Mouse (Mus musculus) embryonic facial prominence, embryonic 13.5 days (tissue): ENCODE data around the gene Cd163l1. TPM values are rescaled to one million over a fixed set of nuclear protein-coding genes. Genes with fewer than 3 reads are reported as not detected.

Experiments used
- ATAC-seq: fragments of 200-750 bp; cut with Nextera tagmentation; 2 replicates; pipeline ENCODE4 v1.8.0; 2017; ENCODE audit warnings: low read depth; ENCODE audit not compliant: insufficient number of reproducible peaks, insufficient read depth, low FRiP score, low TSS enrichment
- H3K27ac ChIP-seq: fragments of 300-500 bp; sonication (generic); 2 replicates; pipeline ENCODE4 v1.5.1; 2015; ENCODE audit warnings: moderate library complexity, mild to moderate bottlenecking, inconsistent platforms
- H3K27me3 ChIP-seq: fragments of 300-500 bp; sonication (generic); 2 replicates; pipeline ENCODE4 v1.6.1; 2015; ENCODE audit warnings: mild to moderate bottlenecking, inconsistent platforms
- H3K36me3 ChIP-seq: fragments of 300-500 bp; sonication (generic); 2 replicates; pipeline ENCODE4 v1.6.1; 2015; ENCODE audit warnings: mild to moderate bottlenecking, inconsistent platforms
- H3K4me1 ChIP-seq: fragments of 300-500 bp; sonication (generic); 2 replicates; pipeline ENCODE4 v1.6.1; 2015; ENCODE audit warnings: inconsistent platforms
- H3K4me2 ChIP-seq: fragments of 300-500 bp; sonication (generic); 2 replicates; pipeline ENCODE4 v1.6.1; 2015; ENCODE audit warnings: moderate library complexity, mild to moderate bottlenecking, inconsistent platforms
- H3K4me3 ChIP-seq: fragments of 300-500 bp; sonication (generic); 2 replicates; pipeline ENCODE4 v1.5.1; 2015; ENCODE audit warnings: mild to moderate bottlenecking, inconsistent platforms
- H3K9ac ChIP-seq: fragments of 300-500 bp; sonication (generic); 2 replicates; pipeline ENCODE4 v1.6.1; 2015; ENCODE audit warnings: mild to moderate bottlenecking, inconsistent platforms
- H3K9me3 ChIP-seq: fragments of 300-500 bp; sonication (generic); 2 replicates; pipeline ENCODE4 v1.6.1; 2016; ENCODE audit warnings: inconsistent platforms
- WGBS: fragments of 180-500 bp; shearing (Covaris S2); methylation state at CpG from one replicate; pipeline ENCODE4 v1.1.7; 2015; ENCODE audit warnings: mixed read lengths; 5-methylcytosine and 5-hydroxymethylcytosine counted together
- polyA plus RNA-seq: library from polyadenylated mRNA; unstranded; fragments of >200 nt; fragmentation: Nextera tagmentation; extraction: Ambion mirVana; gene quantifications from 2 replicates; pipeline ENCODE4 v1.2.1, GENCODE M21; 2015

Cd163l1 gene
- polyA plus RNA-seq, 1 experiment from 2014 or later, result not detected

DNA sequence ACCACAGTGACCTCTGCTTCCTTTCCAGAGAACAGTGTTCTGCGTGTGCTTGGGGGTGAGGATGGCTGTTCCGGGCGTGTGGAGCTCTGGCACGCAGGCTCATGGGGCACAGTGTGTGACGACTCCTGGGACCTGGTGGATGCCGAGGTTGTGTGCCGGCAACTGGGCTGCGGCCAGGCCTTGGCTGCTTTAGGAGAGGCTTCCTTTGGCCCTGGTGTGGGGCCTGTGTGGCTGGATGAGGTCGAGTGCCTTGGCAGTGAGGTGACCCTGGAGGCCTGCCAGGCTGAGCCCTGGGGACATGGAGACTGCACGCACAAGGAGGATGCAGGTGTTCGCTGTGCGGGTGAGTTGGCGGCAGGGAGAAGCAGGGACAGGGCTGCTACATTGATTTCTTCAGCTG lies 10.4 kb downstream of the Cd163l1 start:
- Histone ChIP-seq H3K27ac (no peak overlapping the region), H3K27me3 (no peaks in the 10 kb centered on the region), H3K4me2 (no peak overlapping the region), H3K4me1 (no peaks in the 10 kb centered on the region), H3K9me3 (no peaks in the 10 kb centered on the region), H3K9ac (no peak overlapping the region), H3K4me3 (no peak overlapping the region), H3K36me3 (no peaks in the 10 kb centered on the region)
- ATAC-seq, result no peak
- 81% methylated on average over 13 of the region's 13 CpGs for WGBS

DNA sequence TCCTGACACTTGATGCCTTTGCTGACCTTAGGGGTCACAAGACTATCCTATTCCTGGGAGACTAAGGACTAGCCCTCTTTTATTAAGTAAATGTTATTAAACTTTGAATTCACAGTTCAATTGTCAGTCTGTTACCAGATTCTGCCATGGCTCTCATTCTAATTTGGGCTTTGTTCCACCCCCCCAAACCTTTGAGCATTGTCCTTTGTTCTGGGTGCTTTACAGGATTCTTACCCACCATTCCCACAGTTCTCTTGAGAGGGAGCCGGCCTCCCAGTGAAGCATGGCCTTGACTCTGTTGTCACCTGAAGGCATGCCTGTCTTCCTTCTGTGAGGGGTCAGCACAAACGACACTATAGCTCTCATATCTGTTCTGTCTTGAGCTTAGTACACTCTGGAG lies 13.0 kb downstream of the Cd163l1 start:
- Histone ChIP-seq H3K27me3 (no peaks in the 10 kb centered on the region), H3K4me2 (no peak overlapping the region), H3K9me3 (no peaks in the 10 kb centered on the region), H3K4me1 (no peaks in the 10 kb centered on the region), H3K36me3 (no peaks in the 10 kb centered on the region), H3K9ac (no peak overlapping the region), H3K27ac (no peak overlapping the region), H3K4me3 (no peak overlapping the region)
- 74% methylated on average over 2 of the region's 2 CpGs for WGBS
- no peak for ATAC-seq

DNA sequence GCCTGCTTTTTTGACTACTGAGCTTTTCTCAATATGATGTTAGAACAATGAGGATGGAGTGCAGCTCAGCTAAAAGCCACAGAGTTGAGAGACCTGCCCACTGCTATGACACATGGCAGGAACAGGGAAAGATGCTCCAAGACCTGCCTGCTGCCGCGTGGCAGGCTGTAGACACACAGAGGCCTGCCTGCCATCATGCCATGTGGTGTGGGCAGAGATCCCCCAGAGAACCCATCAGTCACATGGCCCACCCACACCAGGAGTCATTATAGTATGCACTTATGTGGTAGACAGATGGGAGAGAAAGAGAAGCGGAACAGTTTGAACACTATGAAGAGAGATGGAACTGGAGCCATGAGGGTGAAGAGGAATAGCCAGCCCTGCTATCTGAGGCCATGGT lies 15.6 kb downstream of the Cd163l1 start:
- no peak for ATAC-seq
- Histone ChIP-seq H3K4me2 (no peak overlapping the region), H3K4me1 (no peaks in the 10 kb centered on the region), H3K9me3 (no peaks in the 10 kb centered on the region), H3K27me3 (no peaks in the 10 kb centered on the region), H3K36me3 (no peaks in the 10 kb centered on the region), H3K27ac (no peak overlapping the region), H3K4me3 (no peak overlapping the region), H3K9ac (no peak overlapping the region)
- WGBS, result 89% methylated on average over 3 of the region's 3 CpGs

DNA sequence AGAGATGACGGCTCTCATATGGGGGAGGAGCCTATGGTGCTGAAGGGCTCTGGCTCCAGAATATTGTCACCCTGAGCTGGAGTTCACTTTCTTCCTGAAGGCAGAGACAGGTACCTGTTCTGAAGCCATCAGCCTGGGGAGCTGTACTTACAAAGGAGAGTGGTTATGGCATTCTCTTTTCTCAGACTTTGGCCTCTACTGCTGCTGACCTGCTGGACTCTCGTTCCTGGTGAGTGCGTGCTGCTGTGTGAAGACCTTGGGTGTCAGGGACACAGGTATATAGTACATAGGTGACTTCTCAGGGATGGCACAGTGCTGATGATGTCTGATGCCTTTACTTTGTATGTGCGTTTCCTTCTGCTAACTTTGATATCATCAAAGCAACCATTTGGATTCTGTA lies 29.1 kb downstream of the Cd163l1 start, which contains the start of gene 5830411N06Rik:
5830411N06Rik (plus strand) TSS at position 69 of the 400 bp plus-strand sequence.
- Histone ChIP-seq H3K4me3 (no peak within 1 kb of the TSS), H3K9ac (no peak within 1 kb of the TSS), H3K4me1 (no peaks in the 10 kb centered on the region), H3K4me2 (no peak within 1 kb of the TSS), H3K36me3 (no peaks in the 10 kb centered on the region), H3K9me3 (no peaks in the 10 kb centered on the region), H3K27me3 (no peaks in the 10 kb centered on the region), H3K27ac (no peak within 1 kb of the TSS)
- 81% methylated on average over 4 of the region's 4 CpGs for WGBS
- no peak for ATAC-seq

DNA sequence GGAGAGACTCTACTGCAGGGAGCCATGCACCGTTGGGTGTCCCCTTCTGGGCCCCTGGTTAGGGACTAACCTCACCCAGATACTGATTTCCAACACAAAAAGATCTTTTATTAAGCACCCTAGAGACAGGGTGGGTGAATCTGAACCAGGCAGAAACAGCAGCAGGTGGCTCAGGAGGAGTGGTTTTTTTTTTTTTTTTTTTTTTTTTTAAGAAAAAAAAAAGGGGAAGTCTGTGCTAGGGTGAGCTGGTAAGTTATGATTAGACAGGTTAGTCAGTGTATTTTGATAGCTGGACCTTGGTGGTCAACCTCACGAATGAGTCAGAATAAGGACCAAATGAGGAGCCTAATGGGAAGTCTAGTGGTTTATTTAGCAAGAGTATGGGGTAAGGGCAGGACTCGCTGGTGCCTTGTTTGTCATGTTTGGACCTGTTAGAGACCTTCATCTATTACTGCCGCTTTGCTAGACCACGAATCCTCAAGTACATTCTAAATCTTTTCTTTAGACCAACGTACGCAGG lies 35.8 kb downstream of the Cd163l1 start:
- no peaks in the 10 kb centered on the region for H3K4me1 ChIP-seq
- 86% methylated on average over 7 of the region's 7 CpGs for WGBS
- H3K9me3 ChIP-seq, result no peaks in the 10 kb centered on the region

More for the DNA sequence above, 35.8 kb downstream of the Cd163l1 start:
- H3K4me2 ChIP-seq, result no peak overlapping the region
- no peak for ATAC-seq
- no peaks in the 10 kb centered on the region for H3K27me3 ChIP-seq
- no peak overlapping the region for H3K4me3 ChIP-seq
- no peak overlapping the region for H3K27ac ChIP-seq
- H3K36me3 ChIP-seq, result no peaks in the 10 kb centered on the region
- H3K9ac ChIP-seq, result no peak overlapping the region

Other genes with a start within 250 kb of the Cd163l1 start
- gene 6430531B16Rik, start 239.5 kb upstream of the Cd163l1 start, polyA plus RNA-seq, result 0.85 and 1.1 TPM in 2 replicates
- 2.4 and 3.3 TPM in 2 replicates for gene Adam8, start 225.7 kb upstream of the Cd163l1 start, polyA plus RNA-seq
- 41.0 and 42.4 TPM in 2 replicates for gene Zfp511, start 181.9 kb upstream of the Cd163l1 start, polyA plus RNA-seq
- gene Tubgcp2, start 181.6 kb upstream of the Cd163l1 start, polyA plus RNA-seq, result 66.3 and 70.1 TPM in 2 replicates
- gene Msx3, start 169.2 kb upstream of the Cd163l1 start, polyA plus RNA-seq, result 0.20 TPM in 1 of 2 replicates, not detected in the other
- gene Caly, start 135.7 kb upstream of the Cd163l1 start, polyA plus RNA-seq, result 3.1 and 4.0 TPM in 2 replicates
- gene Prap1, start 124.9 kb upstream of the Cd163l1 start, polyA plus RNA-seq, result 2.2 TPM in 1 of 2 replicates, not detected in the other
- gene Fuom, start 115.8 kb upstream of the Cd163l1 start, polyA plus RNA-seq, result 26.0 and 26.9 TPM in 2 replicates
- 18.1 and 19.2 TPM in 2 replicates for gene Paox, start 102.5 kb upstream of the Cd163l1 start, polyA plus RNA-seq
- gene Echs1, start 101.8 kb upstream of the Cd163l1 start, polyA plus RNA-seq, result 170 and 172 TPM in 2 replicates
- 21.1 and 24.2 TPM in 2 replicates for gene Mtg1, start 80.7 kb upstream of the Cd163l1 start, polyA plus RNA-seq
- 0.72 TPM in 2 replicates for gene Sprn, start 63.4 kb upstream of the Cd163l1 start, polyA plus RNA-seq
- gene Olfr522, start 53.5 kb upstream of the Cd163l1 start, polyA plus RNA-seq, result not detected in 2 replicates
- 0.07 TPM in 1 of 2 replicates, not detected in the other for gene Olfr523, start 45.0 kb upstream of the Cd163l1 start, polyA plus RNA-seq
- gene Olfr524, start 12.3 kb upstream of the Cd163l1 start, polyA plus RNA-seq, result not detected in 2 replicates
- gene 5830411N06Rik, start 29.0 kb downstream of the Cd163l1 start, polyA plus RNA-seq, result not detected in 2 replicates
- gene Olfr525, start 102.6 kb downstream of the Cd163l1 start, polyA plus RNA-seq, result not detected in 2 replicates
- not detected in 2 replicates for gene Olfr527, start 115.8 kb downstream of the Cd163l1 start, polyA plus RNA-seq
- not detected in 2 replicates for gene Olfr60, start 143.4 kb downstream of the Cd163l1 start, polyA plus RNA-seq
- not detected in 2 replicates for gene Olfr530, start 158.1 kb downstream of the Cd163l1 start, polyA plus RNA-seq
- gene Olfr531, start 184.7 kb downstream of the Cd163l1 start, polyA plus RNA-seq, result not detected in 2 replicates
- not detected in 2 replicates for gene Olfr532, start 203.4 kb downstream of the Cd163l1 start, polyA plus RNA-seq
- gene Olfr533, start 245.1 kb downstream of the Cd163l1 start, polyA plus RNA-seq, result not detected in 2 replicates